ENCODE assay signal across 9 mouse cellular contexts in genomic region chr11:96311520-96312417, GRCm38 (mm10). TPM values are rescaled to one million over a fixed set of nuclear protein-coding genes. Genes with fewer than 3 reads are reported as not detected.
A peak's percentile ranks its signal among the peaks of the same experiment; 100 is the strongest.
DNase-seq lines count a peak whose midpoint lies in the region; ATAC-seq lines count a peak whose summit lies in the region.
"Had no signal": no experiment of that assay in that cellular context is flagged by ENCODE, and none has a peak within 500 bp of the region (broad histone marks: within the 10 kb centered on the region; RNA-seq: fewer than 3 reads in every experiment).

No protein-coding gene starts in this region.

- H3K4me2 ChIP-seq in intestine, embryonic 16.5 days (ENCODE audit: low read depth, low read length) = peak overlapping the region; percentile 79
- peak overlapping the region; percentile 100 for H3K4me2 ChIP-seq in neural tube, embryonic 14.5 days (ENCODE audit: low read depth, low read length)

- no peaks in the 10 kb centered on the region for H3K27me3 ChIP-seq in intestine, embryonic 16.5 days (replicated peaks; ENCODE audit: control insufficient read depth, insufficient read depth, low read length)
- no peaks in the 10 kb centered on the region for H3K27me3 ChIP-seq in neural tube, embryonic 14.5 days (ENCODE audit: control insufficient read depth, insufficient read depth, low read length)

- H3K4me1 ChIP-seq in intestine, embryonic 16.5 days (ENCODE audit: control insufficient read depth, insufficient read depth, low read length) = peaks cover 25% of the 10 kb centered on the region
- peaks cover 71% of the 10 kb centered on the region for H3K4me1 ChIP-seq in neural tube, embryonic 14.5 days (ENCODE audit: control insufficient read depth, insufficient read depth, low read length)

- 4% methylated on average over 31 of the region's 31 CpGs for WGBS in intestine, embryonic 16.5 days
- 1% methylated on average over 31 of the region's 31 CpGs for WGBS in neural tube, embryonic 14.5 days

- peak overlapping the region; percentile 81 for H3K27ac ChIP-seq in intestine, embryonic 16.5 days (ENCODE audit: low read length)
- H3K27ac ChIP-seq in neural tube, embryonic 14.5 days (ENCODE audit: low read depth, low read length) = peak overlapping the region; percentile 100

- no peaks in the 10 kb centered on the region for H3K36me3 ChIP-seq in intestine, embryonic 16.5 days (ENCODE audit: control insufficient read depth, insufficient read depth, low read length)
- H3K36me3 ChIP-seq in neural tube, embryonic 14.5 days (ENCODE audit: control insufficient read depth, insufficient read depth, low read length) = no peaks in the 10 kb centered on the region
- H3K36me3 ChIP-seq: G1E had no signal

- H3K9ac ChIP-seq in intestine, embryonic 16.5 days (ENCODE audit: low read depth, low read length) = peak overlapping the region; percentile 81
- H3K9ac ChIP-seq in neural tube, embryonic 14.5 days (replicated peaks; ENCODE audit: low read depth, low read length) = peak overlapping the region; percentile 100

- DNase-seq in cerebellum, postnatal 10 days = peak; percentile 69 to 72
- no peak for DNase-seq in cerebellum, postnatal 36 days
- peak; percentile 87 for DNase-seq in adrenal gland, postnatal 14 days
- peak; percentile 25 for DNase-seq in gastrocnemius, postnatal 25 days
- DNase-seq in lung, adult 18-20 months = peak; percentile 77 to 80
- DNase-seq in cerebellum, adult 9-10 months = no peak

- ATAC-seq in intestine, embryonic 16.5 days = peak; percentile 72
- ATAC-seq in neural tube, embryonic 14.5 days (ENCODE audit: low read depth) = peak; percentile 67

- H3K4me3 ChIP-seq in intestine, embryonic 16.5 days (ENCODE audit: low read length) = peak overlapping the region; percentile 50
- H3K4me3 ChIP-seq in neural tube, embryonic 14.5 days (ENCODE audit: low read depth, low read length) = peak overlapping the region; percentile 95

- no peaks in the 10 kb centered on the region for H3K9me3 ChIP-seq in intestine, embryonic 16.5 days (ENCODE audit: control insufficient read depth, low read length)
- H3K9me3 ChIP-seq in neural tube, embryonic 14.5 days (ENCODE audit: control insufficient read depth, low read length) = no peaks in the 10 kb centered on the region
- H3K9me3 ChIP-seq: G1E had no signal

RNA-seq across cellular contexts. Expression of gene Hoxb4, which starts 6.3 kb away (rescaled TPM):
- total RNA-seq in adrenal gland, postnatal 14 days (2021) = 14.0 and 15.7 TPM in 2 replicates
- total RNA-seq in gastrocnemius, postnatal 25 days (2021) = under 1 TPM; 0.24 to 0.38 TPM
- polyA plus RNA-seq in intestine, embryonic 16.5 days (2015; fragmentation: Nextera tagmentation; extraction: Ambion mirVana) = 1.8 and 2.0 TPM in 2 replicates
- 3.4 and 4.1 TPM in 2 replicates for polyA plus RNA-seq in neural tube, embryonic 14.5 days (2014; fragmentation: Nextera tagmentation; extraction: Ambion mirVana)
- total RNA-seq: G1E had no signal

RNA-seq across cellular contexts. Expression of gene Hoxb5, which starts 8.6 kb away (rescaled TPM):
- total RNA-seq in adrenal gland, postnatal 14 days (2021) = 17.1 and 18.7 TPM in 2 replicates
- under 1 TPM; 0.38 to 0.64 TPM for total RNA-seq in gastrocnemius, postnatal 25 days (2021)
- polyA plus RNA-seq in intestine, embryonic 16.5 days (2015; fragmentation: Nextera tagmentation; extraction: Ambion mirVana) = 26.4 and 28.7 TPM in 2 replicates
- 49.1 and 52.4 TPM in 2 replicates for polyA plus RNA-seq in neural tube, embryonic 14.5 days (2014; fragmentation: Nextera tagmentation; extraction: Ambion mirVana)

RNA-seq across cellular contexts. Expression of gene Hoxb3, which starts 11.4 kb away (rescaled TPM):
- 17.1 and 26.0 TPM in 2 replicates for total RNA-seq in adrenal gland, postnatal 14 days (2021)
- under 1 TPM; 0.43 to 0.78 TPM for total RNA-seq in gastrocnemius, postnatal 25 days (2021)
- 1.4 and 1.5 TPM in 2 replicates for polyA plus RNA-seq in intestine, embryonic 16.5 days (2015; fragmentation: Nextera tagmentation; extraction: Ambion mirVana)
- 13.5 and 13.9 TPM in 2 replicates for polyA plus RNA-seq in neural tube, embryonic 14.5 days (2014; fragmentation: Nextera tagmentation; extraction: Ambion mirVana)

RNA-seq across cellular contexts. Expression of gene Hoxb6, which starts 19.5 kb away (rescaled TPM):
- 35.7 and 39.8 TPM in 2 replicates for total RNA-seq in adrenal gland, postnatal 14 days (2021)
- under 1 TPM; 0.31 to 0.62 TPM for total RNA-seq in gastrocnemius, postnatal 25 days (2021)
- 11.1 and 11.3 TPM in 2 replicates for polyA plus RNA-seq in intestine, embryonic 16.5 days (2015; fragmentation: Nextera tagmentation; extraction: Ambion mirVana)
- 138 and 141 TPM in 2 replicates for polyA plus RNA-seq in neural tube, embryonic 14.5 days (2014; fragmentation: Nextera tagmentation; extraction: Ambion mirVana)
- total RNA-seq: G1E had no signal

RNA-seq across cellular contexts. Expression of gene Hoxb7, which starts 25.3 kb away (rescaled TPM):
- total RNA-seq in adrenal gland, postnatal 14 days (2021) = 34.3 and 37.8 TPM in 2 replicates
- 1 to 10 TPM in 1 of 2 experiments, under 1 TPM in 1; 0.28 to 1.1 TPM for total RNA-seq in gastrocnemius, postnatal 25 days (2021)
- 10.0 and 11.3 TPM in 2 replicates for polyA plus RNA-seq in intestine, embryonic 16.5 days (2015; fragmentation: Nextera tagmentation; extraction: Ambion mirVana)
- 120 and 133 TPM in 2 replicates for polyA plus RNA-seq in neural tube, embryonic 14.5 days (2014; fragmentation: Nextera tagmentation; extraction: Ambion mirVana)
- total RNA-seq: G1E had no signal
- polyA plus RNA-seq: G1E had no signal

Comparison
In these comparisons a context has a peak if more than half of its experiments do, and no peak if none do; other contexts are left out.
1. DNase-seq: peak in cerebellum, postnatal 10 days (2 of 2), adrenal gland, postnatal 14 days (single experiment), gastrocnemius, postnatal 25 days (single experiment) and lung, adult 18-20 months (2 of 2); none in cerebellum, postnatal 36 days (0 of 2) and cerebellum, adult 9-10 months (single experiment).
2. RNA of gene Hoxb4, which starts 6.3 kb away (total RNA-seq): 14.0 to 15.7 TPM in adrenal gland, postnatal 14 days; 0.24 to 0.38 TPM in gastrocnemius, postnatal 25 days; every median in the first group is over 10 times any median in the second.
3. RNA of gene Hoxb5, which starts 8.6 kb away (total RNA-seq): 17.1 to 18.7 TPM in adrenal gland, postnatal 14 days; 0.38 to 0.64 TPM in gastrocnemius, postnatal 25 days; every median in the first group is over 10 times any median in the second.
4. RNA of gene Hoxb3, which starts 11.4 kb away (total RNA-seq): 17.1 to 26.0 TPM in adrenal gland, postnatal 14 days; 0.43 to 0.78 TPM in gastrocnemius, postnatal 25 days; every median in the first group is over 10 times any median in the second.